Mouse (Mus musculus) stomach, postnatal 0 days (tissue): ENCODE results near the gene Strn4.

Experiments
- CTCF ChIP-seq: IDR thresholded peaks from 2 replicates; pipeline ENCODE4 v1.5.1; 2016; ENCODE audit warnings: antibody characterized with exemption, low read depth, mild to moderate bottlenecking, moderate library complexity
- EP300 ChIP-seq: optimal IDR thresholded peaks from 2 replicates; pipeline ENCODE3; 2016; ENCODE audit warnings: antibody characterized with exemption

DNA sequence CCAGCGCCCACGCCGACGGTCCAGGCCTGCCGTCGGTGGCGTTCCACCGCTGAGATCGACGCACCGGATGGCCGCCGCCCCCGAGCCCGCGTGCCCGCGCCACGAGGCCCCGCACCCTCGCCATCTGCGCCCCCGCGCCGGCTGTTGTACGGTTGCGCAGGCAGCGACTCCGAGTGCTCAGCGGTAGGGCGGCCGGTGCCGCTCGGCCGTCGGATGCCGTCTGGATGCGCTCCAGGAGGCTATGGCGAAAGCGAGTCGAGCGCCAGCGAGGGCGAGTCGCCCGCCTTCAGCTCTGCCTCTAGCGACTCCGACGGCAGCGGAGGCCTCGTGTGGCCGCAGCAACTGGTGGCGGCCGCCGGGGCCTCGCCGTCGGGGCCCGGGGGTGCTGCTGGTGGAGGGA lies 70.2 kb downstream of the Strn4 start:
- TF ChIP-seq CTCF (no peak), EP300 (no peak)
